Mouse (Mus musculus): ENCODE measurements around the gene Rabep1.

- TF ChIP-seq CTCF (IDR thresholded peaks at IDR 0.05; ENCODE audit: low read depth, low read length) (no peak), POLR2A (IDR thresholded peaks at IDR 0.05; ENCODE audit: extremely low read depth, insufficient read depth, low read length) (no peak)
These were observed 1.5 kb downstream of the Rabep1 start for GRCm38 (mm10) chr11:70846029-70846428.
